Mouse (Mus musculus): Measurements from ENCODE around the gene Epm2aip1.

Gene Epm2aip1

GRCm38 (mm10) chr9:111287956-111288355 lies 16.2 kb downstream of the Epm2aip1 start:
- DNase-seq (ENCODE audit: low spot score): no peak

- no peak for DNase-seq (ENCODE audit: low spot score)
These were observed 17.6 kb downstream of the Epm2aip1 start for GRCm38 (mm10) chr9:111289294-111289831.

- DNase-seq (ENCODE audit: low spot score): peak; percentile 95
These were observed 18.2 kb downstream of the Epm2aip1 start for GRCm38 (mm10) chr9:111289832-111290339.

- no peak for DNase-seq (ENCODE audit: low spot score)
These were observed 18.9 kb downstream of the Epm2aip1 start for GRCm38 (mm10) chr9:111290539-111291100.

- DNase-seq (ENCODE audit: low spot score): no peak
These were observed 21.5 kb downstream of the Epm2aip1 start for GRCm38 (mm10) chr9:111293234-111293633.

GRCm38 (mm10) chr9:111294911-111295310 lies 23.2 kb downstream of the Epm2aip1 start:
- DNase-seq (ENCODE audit: low spot score): no peak

GRCm38 (mm10) chr9:111295323-111295722 lies 23.6 kb downstream of the Epm2aip1 start:
- DNase-seq (ENCODE audit: low spot score): no peak

GRCm38 (mm10) chr9:111296433-111296832 lies 24.7 kb downstream of the Epm2aip1 start:
- no peak for DNase-seq (ENCODE audit: low spot score)

- DNase-seq (ENCODE audit: low spot score): no peak
These were observed 26.9 kb downstream of the Epm2aip1 start for GRCm38 (mm10) chr9:111298606-111299005.

- DNase-seq (ENCODE audit: low spot score): no peak
These were observed 30.6 kb downstream of the Epm2aip1 start for GRCm38 (mm10) chr9:111302196-111302831.

- DNase-seq (ENCODE audit: low spot score): no peak
These were observed 32.3 kb downstream of the Epm2aip1 start for GRCm38 (mm10) chr9:111304036-111304435.

GRCm38 (mm10) chr9:111306142-111306541 lies 34.4 kb downstream of the Epm2aip1 start:
- DNase-seq (ENCODE audit: low spot score): no peak

GRCm38 (mm10) chr9:111311031-111311842 lies 39.5 kb downstream of the Epm2aip1 start, which contains the start of gene Trank1:
Gene Trank1, plus strand, starts transcription at chr9:111311739.
- no peak for DNase-seq (ENCODE audit: low spot score)

- DNase-seq (ENCODE audit: low spot score): no peak
These were observed 40.2 kb downstream of the Epm2aip1 start for GRCm38 (mm10) chr9:111311843-111312441.

- DNase-seq (ENCODE audit: low spot score): no peak
These were observed 40.9 kb downstream of the Epm2aip1 start for GRCm38 (mm10) chr9:111312442-111313141.

GRCm38 (mm10) chr9:111313299-111313698 lies 41.6 kb downstream of the Epm2aip1 start:
- DNase-seq (ENCODE audit: low spot score): no peak

GRCm38 (mm10) chr9:111313793-111314192 lies 42.1 kb downstream of the Epm2aip1 start:
- no peak for DNase-seq (ENCODE audit: low spot score)

- DNase-seq (ENCODE audit: low spot score): no peak
These were observed 42.5 kb downstream of the Epm2aip1 start for GRCm38 (mm10) chr9:111314219-111314618.

- no peak for DNase-seq (ENCODE audit: low spot score)
These were observed 49.2 kb downstream of the Epm2aip1 start for GRCm38 (mm10) chr9:111320912-111321311.

GRCm38 (mm10) chr9:111324881-111325280 lies 53.2 kb downstream of the Epm2aip1 start:
- no peak for DNase-seq (ENCODE audit: low spot score)

Measured in left cerebral cortex, adult 11 months (tissue).